Mouse (Mus musculus) kidney, embryonic 14.5 days (tissue): ENCODE measurements around the gene Kmt2a. TPM values are rescaled to one million over a fixed set of nuclear protein-coding genes. Genes with fewer than 3 reads are reported as not detected.

ENCODE experiments used
- ATAC-seq: fragments of 200-750 bp; cut with Nextera tagmentation; 2 replicates; pipeline ENCODE4 v1.8.0; 2017; ENCODE audit warnings: moderate number of reproducible peaks, mild to moderate bottlenecking, moderate TSS enrichment, moderate library complexity; ENCODE audit not compliant: low FRiP score, low TSS enrichment
- H3K27ac ChIP-seq: fragments of 300-500 bp; sonication (generic); 2 replicates; pipeline ENCODE4 v1.5.1; 2014; ENCODE audit warnings: low read depth, mild to moderate bottlenecking, low read length, moderate library complexity, mixed read lengths
- H3K27me3 ChIP-seq: fragments of 300-500 bp; sonication (generic); 2 replicates; pipeline ENCODE4 v1.6.1; 2014; ENCODE audit warnings: mild to moderate bottlenecking, low read length; ENCODE audit not compliant: control insufficient read depth, insufficient read depth
- H3K36me3 ChIP-seq: fragments of 300-500 bp; sonication (generic); 2 replicates; pipeline ENCODE4 v1.6.1; 2014; ENCODE audit warnings: low read length, mixed read lengths; ENCODE audit not compliant: control insufficient read depth, insufficient read depth
- H3K4me1 ChIP-seq: fragments of 300-500 bp; sonication (generic); 2 replicates; pipeline ENCODE4 v1.6.1; 2014; ENCODE audit warnings: low read length, mixed read lengths; ENCODE audit not compliant: control insufficient read depth, insufficient read depth
- H3K4me2 ChIP-seq: fragments of 300-500 bp; sonication (generic); replicated peaks from 2 replicates; pipeline ENCODE4 v1.6.1; 2014; ENCODE audit warnings: low read depth, mild to moderate bottlenecking, low read length
- H3K4me3 ChIP-seq: fragments of 300-500 bp; sonication (generic); 2 replicates; pipeline ENCODE4 v1.5.1; 2014; ENCODE audit warnings: mild to moderate bottlenecking, low read length
- H3K9ac ChIP-seq: fragments of 300-500 bp; sonication (generic); 2 replicates; pipeline ENCODE4 v1.6.1; 2014; ENCODE audit warnings: low read depth, mild to moderate bottlenecking, low read length, moderate library complexity
- H3K9me3 ChIP-seq: fragments of 300-500 bp; sonication (generic); 2 replicates; pipeline ENCODE4 v1.6.1; 2016; ENCODE audit warnings: low read length; ENCODE audit not compliant: control insufficient read depth
- WGBS: fragments of 180-500 bp; shearing (Covaris S2); extraction: QIAGEN DNeasy Blood & Tissue Kit; methylation state at CpG from one replicate; pipeline ENCODE4 v1.1.7; 2014; 5-methylcytosine and 5-hydroxymethylcytosine counted together
- polyA plus RNA-seq: library from polyadenylated mRNA; unstranded; fragments of >200 nt; fragmentation: Nextera tagmentation; extraction: Ambion mirVana; gene quantifications from 2 replicates; pipeline ENCODE4 v1.2.1, GENCODE M21; 2014

Gene Kmt2a
- polyA plus RNA-seq, 1 experiment from 2014 or later: 14.9 TPM

- no peak for ATAC-seq
- H3K9me3 ChIP-seq: no peaks in the 10 kb centered on the region
- H3K36me3 ChIP-seq: no peaks in the 10 kb centered on the region
- no peak overlapping the region for H3K4me3 ChIP-seq
- 75% methylated on average over 5 of the region's 5 CpGs for WGBS
- no peaks in the 10 kb centered on the region for H3K4me1 ChIP-seq
- H3K9ac ChIP-seq: no peak overlapping the region
- no peak overlapping the region for H3K27ac ChIP-seq
- H3K27me3 ChIP-seq: no peaks in the 10 kb centered on the region
- no peak overlapping the region for H3K4me2 ChIP-seq
These were observed 23.9 kb upstream of the Kmt2a start for GRCm38 (mm10) chr9:44904964-44905363.

DNA sequence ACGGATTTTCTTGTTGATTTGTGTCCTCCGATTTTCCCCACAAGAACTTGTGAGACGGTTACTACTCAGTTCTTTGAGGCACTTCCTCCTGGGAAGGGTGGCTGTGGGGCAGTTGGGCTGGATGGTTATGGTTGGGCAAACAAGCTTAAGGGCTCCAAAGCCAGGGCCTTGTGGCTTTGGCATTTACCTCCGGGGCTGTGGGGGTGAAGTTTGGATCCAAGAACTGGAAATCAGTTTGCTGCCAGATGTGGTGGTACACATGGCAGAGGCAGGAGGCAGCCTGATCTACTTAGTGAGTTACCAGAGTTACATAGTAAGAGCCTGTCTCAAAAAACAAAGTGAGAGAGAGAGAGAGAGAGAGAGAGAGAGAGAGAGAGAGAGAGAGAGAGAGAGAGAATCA lies 22.8 kb upstream of the Kmt2a start:
- Histone ChIP-seq H3K27me3 (no peaks in the 10 kb centered on the region), H3K9ac (no peak overlapping the region), H3K27ac (no peak overlapping the region), H3K4me2 (no peak overlapping the region), H3K9me3 (no peaks in the 10 kb centered on the region), H3K4me3 (no peak overlapping the region), H3K36me3 (no peaks in the 10 kb centered on the region), H3K4me1 (no peaks in the 10 kb centered on the region)
- 73% methylated on average over 4 of the region's 4 CpGs for WGBS
- ATAC-seq: no peak

DNA sequence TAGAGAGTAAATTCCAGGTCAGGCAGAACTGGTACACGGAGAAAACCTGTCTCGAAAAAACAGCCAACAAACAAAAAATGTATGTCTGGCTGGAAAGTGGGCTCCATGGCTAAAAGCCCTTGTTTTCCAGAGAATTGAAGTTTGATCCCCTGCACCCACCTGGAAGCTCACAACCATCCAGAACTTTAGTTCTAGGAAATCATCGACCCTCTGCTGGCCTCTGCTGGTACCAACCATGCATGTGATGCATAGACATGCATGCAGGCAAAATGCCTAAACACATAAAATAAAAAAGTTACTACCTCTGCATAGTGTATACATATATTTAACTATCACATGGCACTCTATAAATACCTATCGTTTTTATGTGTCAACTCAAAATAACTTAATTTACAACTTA lies 19.3 kb upstream of the Kmt2a start:
- H3K4me3 ChIP-seq: no peak overlapping the region
- H3K4me2 ChIP-seq: no peak overlapping the region
- no peak for ATAC-seq
- H3K9ac ChIP-seq: no peak overlapping the region
- no peaks in the 10 kb centered on the region for H3K9me3 ChIP-seq
- H3K27ac ChIP-seq: no peak overlapping the region
- H3K36me3 ChIP-seq: no peaks in the 10 kb centered on the region
- no peaks in the 10 kb centered on the region for H3K27me3 ChIP-seq
- no peaks in the 10 kb centered on the region for H3K4me1 ChIP-seq
- WGBS: 65% methylated on average over 4 of the region's 4 CpGs

GRCm38 (mm10) chr9:44899716-44900115 lies 18.6 kb upstream of the Kmt2a start:
- H3K9ac ChIP-seq: no peak overlapping the region
- no peaks in the 10 kb centered on the region for H3K36me3 ChIP-seq
- H3K9me3 ChIP-seq: no peaks in the 10 kb centered on the region
- H3K27ac ChIP-seq: no peak overlapping the region
- WGBS: 68% methylated on average over 3 of the region's 3 CpGs
- H3K4me1 ChIP-seq: no peaks in the 10 kb centered on the region
- no peaks in the 10 kb centered on the region for H3K27me3 ChIP-seq
- H3K4me3 ChIP-seq: no peak overlapping the region
- no peak overlapping the region for H3K4me2 ChIP-seq
- ATAC-seq: no peak

DNA sequence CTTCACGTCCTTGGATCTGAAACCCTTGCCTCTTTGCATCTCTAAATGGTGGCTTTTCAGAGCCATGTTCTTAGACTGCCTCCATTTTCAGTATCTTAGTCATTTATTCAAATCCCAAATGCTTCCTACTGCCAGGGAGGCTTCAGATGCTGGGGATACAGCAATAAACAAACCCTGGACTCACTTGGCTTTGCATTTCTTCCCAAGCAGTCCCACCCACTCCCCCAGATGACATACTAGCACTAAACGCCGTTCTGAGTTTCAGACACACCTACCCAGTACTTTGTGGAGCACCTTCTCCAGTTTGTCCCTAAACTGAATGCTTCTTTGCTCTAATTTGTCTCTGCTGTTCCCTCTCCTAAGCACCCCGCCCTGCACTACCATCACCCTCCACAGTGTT lies 15.9 kb upstream of the Kmt2a start:
- Histone ChIP-seq H3K36me3 (no peaks in the 10 kb centered on the region), H3K27me3 (no peaks in the 10 kb centered on the region), H3K4me2 (no peak overlapping the region), H3K27ac (no peak overlapping the region), H3K9ac (no peak overlapping the region), H3K4me3 (no peak overlapping the region), H3K9me3 (no peaks in the 10 kb centered on the region), H3K4me1 (no peaks in the 10 kb centered on the region)
- ATAC-seq: no peak
- 52% methylated on average over 4 of the region's 4 CpGs for WGBS

DNA sequence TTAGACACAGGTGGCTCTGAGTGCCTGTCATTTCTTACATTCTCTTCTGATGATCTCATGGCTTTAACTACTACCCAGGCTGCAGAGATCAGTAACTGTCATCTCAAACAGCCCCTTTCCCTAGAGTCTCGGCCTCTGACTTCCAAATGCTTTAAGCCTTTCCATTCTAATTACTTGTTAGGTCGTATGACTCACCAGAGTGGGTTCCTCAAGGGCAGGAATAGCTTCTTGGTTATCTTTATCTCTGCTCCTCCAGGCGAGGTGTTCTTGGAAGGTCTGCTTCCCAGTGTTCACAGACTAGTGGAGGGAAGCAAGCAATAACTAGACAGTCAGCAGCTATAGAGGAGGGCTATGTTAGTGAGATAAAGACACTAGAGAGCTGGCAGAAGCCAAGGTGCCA lies 11.6 kb upstream of the Kmt2a start:
- Histone ChIP-seq H3K4me2 (no peak overlapping the region), H3K27ac (no peak overlapping the region), H3K27me3 (no peaks in the 10 kb centered on the region), H3K36me3 (no peaks in the 10 kb centered on the region), H3K4me1 (no peaks in the 10 kb centered on the region), H3K9me3 (no peaks in the 10 kb centered on the region), H3K9ac (no peak overlapping the region), H3K4me3 (no peak overlapping the region)
- WGBS: 60% methylated on average over 3 of the region's 3 CpGs
- ATAC-seq: no peak

- Histone ChIP-seq H3K4me1 (no peaks in the 10 kb centered on the region), H3K4me2 (no peak overlapping the region), H3K9ac (no peak overlapping the region), H3K4me3 (no peak overlapping the region), H3K9me3 (no peaks in the 10 kb centered on the region), H3K27ac (no peak overlapping the region), H3K27me3 (no peaks in the 10 kb centered on the region; the same call in 1 of the 2 replicates), H3K36me3 (no peaks in the 10 kb centered on the region)
- ATAC-seq: no peak
- 91% methylated on average over 6 of the region's 6 CpGs for WGBS
These were observed 10.1 kb upstream of the Kmt2a start for GRCm38 (mm10) chr9:44891210-44891609.

DNA sequence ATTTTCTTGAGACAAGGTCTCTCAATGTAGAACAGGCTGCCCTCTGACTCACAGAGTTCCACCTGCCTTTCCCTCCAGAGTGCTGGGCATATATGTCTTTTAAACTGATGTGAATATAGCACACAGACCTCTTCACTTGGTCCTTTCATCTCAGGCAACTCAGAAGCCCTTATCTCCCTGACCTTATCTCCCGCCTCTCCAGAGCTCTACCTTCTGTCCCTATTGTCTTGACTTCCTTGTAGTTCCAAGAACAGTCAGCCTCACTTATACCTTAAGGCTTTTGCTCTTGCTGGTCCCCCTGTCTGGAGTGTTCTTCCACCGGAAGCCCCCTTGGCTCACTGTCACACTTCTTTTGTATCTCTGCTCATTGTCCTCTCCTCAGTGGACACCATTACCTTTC lies 9.0 kb upstream of the Kmt2a start:
- no peaks in the 10 kb centered on the region for H3K4me1 ChIP-seq
- H3K4me2 ChIP-seq: no peak overlapping the region
- no peak for ATAC-seq
- no peak overlapping the region for H3K9ac ChIP-seq
- WGBS: 62% methylated on average over 2 of the region's 2 CpGs
- H3K9me3 ChIP-seq: no peaks in the 10 kb centered on the region
- H3K36me3 ChIP-seq: no peaks in the 10 kb centered on the region
- H3K27ac ChIP-seq: no peak overlapping the region
- H3K27me3 ChIP-seq: no peaks in the 10 kb centered on the region; the same call in 1 of the 2 replicates
- H3K4me3 ChIP-seq: no peak overlapping the region

- no peak overlapping the region for H3K4me3 ChIP-seq
- no peaks in the 10 kb centered on the region for H3K9me3 ChIP-seq
- no peak overlapping the region for H3K4me2 ChIP-seq
- no peak overlapping the region for H3K9ac ChIP-seq
- peaks cover 3% of the 10 kb centered on the region; the same call in 1 of the 2 replicates for H3K4me1 ChIP-seq
- no peak overlapping the region for H3K27ac ChIP-seq
- no peaks in the 10 kb centered on the region; the same call in 1 of the 2 replicates for H3K27me3 ChIP-seq
- no peaks in the 10 kb centered on the region for H3K36me3 ChIP-seq
- no peak for ATAC-seq
- 82% methylated on average over 7 of the region's 7 CpGs for WGBS
These were observed 7.1 kb upstream of the Kmt2a start for GRCm38 (mm10) chr9:44888114-44888624.
